Mouse (Mus musculus) myocyte (in vitro differentiated cells): ENCODE results near the gene Gtpbp8.

Experiments used
- CEBPB ChIP-seq: IDR thresholded peaks from 2 replicates; pipeline ENCODE4 v1.6.1; 2011; ENCODE audit warnings: mild to moderate bottlenecking, moderate library complexity; ENCODE audit not compliant: poor library complexity, insufficient read depth, severe bottlenecking
- E2F4 ChIP-seq: IDR thresholded peaks from one replicate; pipeline ENCODE4 v1.6.1; 2011; ENCODE audit warnings: mild to moderate bottlenecking, control low read depth, moderate library complexity; ENCODE audit not compliant: insufficient read depth
- MAX ChIP-seq: IDR thresholded peaks from one replicate; pipeline ENCODE4 v1.6.1; 2011; ENCODE audit warnings: low read depth, mild to moderate bottlenecking, control low read depth
- MYOD1 ChIP-seq, 3 experiments: IDR thresholded peaks; one replicate each; pipeline ENCODE4 v1.6.1; 2011; ENCODE audit warnings: control low read depth in 2 of 3, low read depth in 2 of 3, mild to moderate bottlenecking in 2 of 3, moderate library complexity in 1 of 3; ENCODE audit not compliant: insufficient read length in 2 of 3, control insufficient read depth in 1 of 3
- MYOG ChIP-seq, 3 experiments: IDR thresholded peaks; one replicate each; pipeline ENCODE4 v1.6.1; 2011; ENCODE audit warnings: control low read depth in 2 of 3, low read depth in 2 of 3, mild to moderate bottlenecking in 2 of 3; ENCODE audit not compliant: insufficient read length in 2 of 3, control insufficient read depth in 1 of 3, insufficient read depth in 1 of 3
- POLR2A ChIP-seq: IDR thresholded peaks from one replicate; pipeline ENCODE4 v1.6.1; 2011; ENCODE audit warnings: low read depth, mild to moderate bottlenecking, control low read depth, moderate library complexity; ENCODE audit not compliant: insufficient read length
- POLR2AphosphoS2 ChIP-seq: IDR thresholded peaks from one replicate; pipeline ENCODE4 v1.6.1; 2011; ENCODE audit warnings: low read depth, control low read depth; ENCODE audit not compliant: insufficient read length
- REST ChIP-seq: IDR thresholded peaks from one replicate; pipeline ENCODE4 v1.6.1; 2011; ENCODE audit warnings: mild to moderate bottlenecking, control low read depth, moderate library complexity; ENCODE audit not compliant: insufficient read depth, insufficient read length
- SRF ChIP-seq: IDR thresholded peaks from one replicate; pipeline ENCODE4 v1.6.1; 2011; ENCODE audit warnings: low read depth; ENCODE audit not compliant: control insufficient read depth, insufficient read length
- TCF12 ChIP-seq: IDR thresholded peaks from one replicate; pipeline ENCODE4 v1.6.1; 2011; ENCODE audit warnings: mild to moderate bottlenecking, control low read depth; ENCODE audit not compliant: poor library complexity, insufficient read depth, severe bottlenecking
- TCF3 ChIP-seq: IDR thresholded peaks from one replicate; pipeline ENCODE4 v1.6.1; 2011; ENCODE audit warnings: low read depth, control low read depth; ENCODE audit not compliant: insufficient read length
- USF1 ChIP-seq: IDR thresholded peaks from one replicate; pipeline ENCODE4 v1.6.1; 2011; ENCODE audit warnings: low read depth, mild to moderate bottlenecking, control low read depth, moderate library complexity

DNA sequence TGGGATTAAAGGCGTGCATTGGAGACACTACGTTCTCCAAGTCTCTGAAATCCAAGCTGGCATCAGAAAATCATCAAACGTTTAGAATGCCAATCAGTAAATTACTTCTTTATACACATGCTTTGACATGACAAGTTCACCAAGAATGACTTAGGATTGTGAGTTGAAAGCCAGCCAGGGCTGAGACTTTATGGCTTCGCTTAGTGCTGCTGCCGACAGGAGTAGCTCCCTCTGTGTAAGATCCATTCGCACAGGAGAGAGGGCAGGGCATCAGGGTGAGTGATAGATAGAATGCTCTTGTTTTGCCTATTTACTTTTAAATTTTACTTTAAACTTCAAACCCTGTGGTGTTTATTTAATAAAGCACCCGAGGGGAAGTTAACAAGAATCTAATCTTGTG is 21.3 kb upstream of the Gtpbp8 start:
- no peak for TF ChIP-seq POLR2AphosphoS2
- no peak for TF ChIP-seq POLR2A
- no peak for TF ChIP-seq SRF
- no peak for TF ChIP-seq E2F4
- no peak for TF ChIP-seq USF1
- no peak for TF ChIP-seq MAX
- no peak for TF ChIP-seq CEBPB
- no peak for TF ChIP-seq TCF3
- no peak for TF ChIP-seq TCF12
- TF ChIP-seq REST, result no peak
- no peak for TF ChIP-seq MYOG (IDR thresholded peaks at IDR 0.05; ENCODE audit: control insufficient read depth in 1 of 3, insufficient read depth in 1 of 3, insufficient read length in 2 of 3, low read depth in 2 of 3)
- no peak for TF ChIP-seq MYOD1 (IDR thresholded peaks at IDR 0.05; ENCODE audit: control insufficient read depth in 1 of 3, insufficient read length in 2 of 3, low read depth in 2 of 3)
